Mouse (Mus musculus) left cerebral cortex, postnatal 25 days (tissue): ENCODE measurements at regions not wholly inside any gene's neighbourhood (a gene's known extent, or its start where the extent isn't known, plus 50 kb on each side); places are given as distances from the start of the nearest gene placed in this dataset.

Experiments
- DNase-seq, 2 experiments: peaks; one replicate each; pipeline ENCODE4 v3.0.0; 2022; ENCODE audit warnings: low spot score in 2 of 2, mixed read lengths in 1 of 2
- intact Hi-C: fragments of 180-260 bp; cut with DNase I; formaldehyde crosslinking; loops from one replicate; pipeline ENCODE4 v1.15.1; 2025

DNA sequence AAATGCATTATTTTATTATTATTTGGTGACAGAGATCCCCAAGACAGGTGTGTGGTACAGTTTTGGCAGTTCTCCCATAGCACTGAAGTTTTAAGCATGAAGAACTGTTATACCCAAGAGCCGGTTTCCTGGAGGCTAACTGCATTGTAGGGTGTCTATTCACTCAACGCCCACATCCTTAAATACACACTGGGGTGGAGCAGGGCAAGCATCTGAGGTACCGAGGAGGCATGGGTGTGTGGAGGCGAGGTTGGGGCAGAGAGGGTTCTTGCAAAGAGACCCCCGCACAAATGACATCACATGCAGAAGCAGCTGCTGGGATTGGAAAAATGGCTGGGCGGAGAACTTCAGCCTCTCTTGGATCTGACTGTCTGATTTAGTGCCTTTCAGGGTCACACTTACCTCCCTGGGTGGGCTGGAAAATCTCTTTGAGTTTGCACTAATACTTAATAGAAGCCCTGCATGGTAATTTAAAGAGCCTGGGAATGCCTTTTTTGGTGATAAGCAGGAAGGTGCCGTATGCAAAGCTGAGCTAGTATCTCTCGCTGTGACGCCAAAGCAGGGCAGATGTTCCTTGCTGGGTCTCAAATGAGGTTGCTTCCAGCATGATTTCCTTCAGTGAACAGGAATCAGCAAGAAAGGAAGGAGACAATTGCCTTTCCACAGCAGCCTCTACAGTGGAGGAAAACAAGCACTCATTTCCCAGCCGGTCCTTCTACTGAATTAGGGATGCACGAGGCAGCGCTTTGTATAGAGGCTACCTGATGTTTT is 53.9 kb upstream of the Mdm1 start:
- intact Hi-C loops = no loop called here

GRCm38 (mm10) chr10:118088499-118088898 is 53.1 kb upstream of the Mdm1 start:
- no peak for DNase-seq
- intact Hi-C loops = no loop called here

More for the DNA sequence above, 53.9 kb upstream of the Mdm1 start:
- DNase-seq = no peak

DNA sequence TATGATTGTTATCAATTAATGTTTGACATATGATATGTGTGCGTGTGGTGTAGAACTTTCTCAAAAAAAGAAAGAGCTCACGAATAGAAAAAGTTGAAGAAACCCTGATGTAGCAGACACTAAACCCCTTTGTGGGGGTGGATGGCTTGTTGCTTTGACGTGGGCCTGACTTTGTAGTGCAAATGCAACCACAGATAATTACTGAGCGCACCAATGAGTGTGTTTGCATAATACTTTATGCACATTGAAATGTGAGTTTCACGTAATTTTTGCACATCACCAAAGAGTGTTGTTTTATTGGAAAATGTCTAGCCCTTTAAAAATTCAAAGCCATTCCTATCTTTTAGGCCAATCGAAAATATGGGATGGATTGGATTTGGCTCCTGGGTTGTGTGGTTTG is 51.7 kb upstream of the Mdm1 start:
- intact Hi-C loops = no loop called here
- no peak for DNase-seq

GRCm38 (mm10) chr10:118091476-118091875 is 50.1 kb upstream of the Mdm1 start:
- intact Hi-C loops = no loop called here
- no peak for DNase-seq
